Mouse (Mus musculus) mouse embryonic stem cell (cell line): Measurements from ENCODE around the gene Kctd13.
"Not testable (repeated sequence)": the region's sequence is repeated elsewhere in the genome, so short reads cannot be mapped to it uniquely, and the experiment has no call there.

Source experiments
- in situ Hi-C, 2 experiments: fragments of 300-500 bp; cut with MboI; formaldehyde crosslinking; loops; 1 replicate in 1 of 2; 3 replicates in 1 of 2; pipeline ENCODE4 v1.14.3; 2019 to 2020; ENCODE audit warnings: low sequenced_read_pairs in 2 of 2, low pct_unique_long_range_greater_than_20kb in 1 of 2, mixed read lengths in 1 of 2; ENCODE audit not compliant: unreplicated experiment in 1 of 2

The Kctd13 gene

DNA sequence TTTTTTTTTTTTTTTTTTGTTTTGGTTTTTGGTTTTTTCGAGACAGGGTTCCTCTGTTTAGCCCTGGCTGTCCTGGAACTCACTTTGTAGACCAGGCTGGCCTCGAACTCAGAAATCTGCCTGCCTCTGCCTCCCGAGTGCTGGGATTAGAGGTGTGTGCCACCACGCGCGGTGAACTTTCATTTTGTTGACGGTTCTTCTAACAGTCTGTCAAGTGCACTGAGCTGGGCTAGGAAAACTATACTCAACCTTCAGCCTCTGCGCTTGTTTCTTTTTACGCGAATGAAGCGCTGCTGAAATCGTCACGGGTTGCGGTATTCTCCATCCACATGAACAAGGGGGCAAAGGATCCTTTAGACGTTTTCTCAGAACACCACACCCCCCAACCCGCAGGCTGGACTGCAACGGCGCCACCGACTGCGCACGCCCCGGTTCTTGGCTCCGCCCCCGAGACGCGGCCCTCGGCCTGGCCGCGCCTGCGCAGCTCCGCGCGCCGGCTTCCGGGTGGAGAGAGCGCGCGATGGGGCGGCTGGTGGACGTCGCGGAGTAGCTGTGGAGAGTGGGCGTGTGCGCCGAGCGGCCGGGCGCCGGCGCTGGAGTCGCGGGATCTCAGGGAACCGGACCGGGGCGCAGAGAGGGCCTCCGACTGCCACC lies at the start of gene Kctd13:
Gene Kctd13, plus strand, starts transcription at position 496 of the 654 bp plus-strand sequence.
- in situ Hi-C loops = no loop called here

DNA sequence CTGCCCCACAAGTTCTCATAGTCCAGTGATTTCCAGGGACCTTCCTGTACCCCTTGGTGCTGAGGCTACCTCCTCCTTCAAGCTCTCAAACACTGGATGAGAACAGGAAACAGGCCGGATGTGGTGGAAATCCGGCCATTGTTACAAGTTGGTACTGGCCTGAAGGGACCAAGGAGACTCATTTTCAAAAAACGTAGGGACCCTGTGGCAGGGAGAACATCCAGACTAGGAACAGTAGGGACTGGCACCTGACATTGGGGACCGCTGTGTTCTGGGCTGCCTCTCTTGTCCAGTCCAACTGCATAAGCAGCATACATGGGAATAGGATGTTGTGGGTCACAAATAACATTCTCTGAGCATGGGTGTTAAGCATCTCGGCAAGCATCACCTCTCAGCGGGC lies 47.6 kb upstream of the Kctd13 start:
- in situ Hi-C loops = no loop called here

DNA sequence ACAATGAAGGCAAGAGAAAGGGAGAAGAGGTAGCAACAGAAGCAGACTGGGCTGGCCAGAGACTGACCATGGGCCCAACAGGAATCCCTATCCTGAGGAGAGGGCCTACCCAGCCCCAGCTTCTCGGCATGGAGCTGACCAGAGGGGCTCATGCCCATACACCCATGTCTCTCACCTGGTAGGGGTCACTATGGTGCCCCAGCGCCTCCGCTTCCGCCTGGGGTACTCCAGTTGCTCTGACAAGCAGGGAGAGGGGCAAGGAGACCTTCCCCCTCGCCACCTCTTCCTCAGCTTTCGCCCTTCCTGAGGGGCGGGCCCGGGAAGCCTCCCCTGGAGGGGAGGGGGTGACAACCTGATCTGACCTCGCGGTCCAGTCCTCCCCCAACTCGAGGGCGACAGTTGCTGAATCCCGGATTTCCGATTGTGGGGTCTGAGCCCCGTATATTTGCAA lies 44.9 kb upstream of the Kctd13 start:
- in situ Hi-C loops = no loop called here

DNA sequence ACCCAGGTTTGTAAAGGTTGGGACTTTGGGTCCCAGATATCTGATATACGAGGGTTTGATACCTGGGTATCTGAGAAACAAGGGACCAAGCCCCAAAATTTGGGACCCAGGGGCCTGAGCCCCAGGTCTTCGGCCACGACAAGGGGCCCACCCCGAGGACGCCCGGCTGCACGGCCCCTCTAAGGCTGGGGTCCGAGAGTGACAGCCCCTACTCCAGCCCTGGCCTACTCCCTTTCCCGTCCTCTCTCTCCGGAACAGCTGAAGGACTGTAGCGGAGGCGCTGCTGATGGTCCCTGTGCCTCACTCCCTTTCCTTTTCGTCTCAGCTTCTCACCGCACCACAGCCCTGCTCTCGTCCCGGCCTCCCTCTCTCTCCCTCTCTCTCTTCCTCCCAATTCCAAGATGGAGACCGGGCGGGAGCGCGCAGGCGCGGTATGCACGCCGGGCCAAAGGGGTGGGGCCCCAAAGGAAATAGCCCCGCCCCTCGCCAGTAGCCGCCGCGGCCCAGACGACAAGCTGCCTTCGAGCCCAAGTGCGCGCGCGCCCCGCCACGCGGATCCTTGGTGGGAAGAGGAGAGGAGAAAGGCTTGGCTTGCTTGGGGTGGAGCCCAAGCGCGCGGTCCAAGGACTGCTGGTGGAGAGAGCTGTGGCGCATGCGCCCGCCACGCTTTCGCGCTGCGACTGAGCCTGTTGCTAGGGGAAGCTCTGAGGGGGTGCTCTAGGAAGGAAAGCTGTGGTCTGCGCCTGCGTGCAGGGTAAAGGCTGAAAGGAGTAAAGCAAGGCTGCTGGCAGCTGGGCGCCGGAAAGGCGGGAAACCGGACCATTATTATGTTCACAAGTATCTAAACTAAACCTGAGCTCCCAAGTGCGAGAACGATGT lies 44.2 kb upstream of the Kctd13 start, which contains the start of gene Taok2:
Gene Taok2, minus strand, starts transcription at position 418 of the 879 bp plus-strand sequence.
- in situ Hi-C loops = no loop called here

DNA sequence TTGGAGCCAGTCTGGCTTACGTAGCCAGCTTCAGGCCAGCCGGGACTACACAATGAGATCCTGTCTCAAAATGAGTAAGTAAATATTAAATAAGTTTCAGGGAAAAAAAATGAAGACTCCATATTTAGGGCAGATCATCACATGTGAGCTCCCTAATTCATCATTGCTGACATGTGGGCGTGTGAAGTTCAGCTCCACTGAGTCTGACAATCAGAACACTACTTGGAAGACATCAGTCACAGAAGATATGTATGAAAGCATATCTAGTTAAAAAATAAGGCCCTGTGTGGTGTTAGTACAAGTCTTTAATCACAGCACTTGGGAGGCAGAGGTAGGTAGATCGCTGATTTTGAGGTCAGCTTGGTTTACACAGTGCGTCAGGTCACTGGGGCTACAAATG lies 41.4 kb upstream of the Kctd13 start:
- in situ Hi-C loops = no loop called here

DNA sequence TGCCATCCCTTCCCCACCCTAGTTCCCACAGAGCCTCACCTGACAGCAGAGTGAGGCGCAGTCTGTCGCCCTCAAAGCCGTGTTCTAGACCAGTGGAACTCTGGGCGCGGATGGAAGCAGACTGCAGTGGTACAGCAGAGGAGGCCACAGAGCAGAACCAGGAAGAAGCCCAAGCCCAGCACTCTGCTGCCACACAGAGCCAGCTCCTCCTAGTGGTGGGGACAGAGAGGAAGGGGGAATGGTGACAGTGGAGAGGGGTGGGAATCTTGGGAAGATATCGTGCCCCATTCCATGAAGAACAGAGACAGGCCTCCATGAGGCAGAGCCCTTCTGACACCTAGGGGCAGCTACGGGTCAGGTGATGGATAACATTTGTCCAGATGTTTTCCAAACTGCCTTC lies 39.8 kb upstream of the Kctd13 start:
- in situ Hi-C loops = no loop called here

DNA sequence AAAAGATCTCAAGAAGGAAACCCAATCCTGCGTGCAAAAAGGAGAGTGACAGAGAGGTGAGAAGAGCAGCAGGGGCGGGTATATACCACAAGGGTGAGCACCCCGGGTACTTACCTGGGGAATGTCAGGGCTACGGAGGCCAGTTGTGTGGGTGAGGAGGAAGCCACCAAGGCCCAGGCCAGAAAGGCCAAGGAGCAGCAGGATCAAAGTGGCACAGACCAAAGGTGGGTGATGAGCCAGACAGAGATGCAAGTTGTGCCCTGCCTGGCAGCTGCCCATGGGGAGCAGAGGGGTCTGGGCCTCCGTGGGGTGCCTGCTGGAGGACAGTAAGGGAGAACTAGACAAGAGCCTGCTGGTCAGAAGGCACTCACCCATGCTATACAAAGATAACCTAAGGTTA lies 31.8 kb upstream of the Kctd13 start:
- in situ Hi-C loops = no loop called here

DNA sequence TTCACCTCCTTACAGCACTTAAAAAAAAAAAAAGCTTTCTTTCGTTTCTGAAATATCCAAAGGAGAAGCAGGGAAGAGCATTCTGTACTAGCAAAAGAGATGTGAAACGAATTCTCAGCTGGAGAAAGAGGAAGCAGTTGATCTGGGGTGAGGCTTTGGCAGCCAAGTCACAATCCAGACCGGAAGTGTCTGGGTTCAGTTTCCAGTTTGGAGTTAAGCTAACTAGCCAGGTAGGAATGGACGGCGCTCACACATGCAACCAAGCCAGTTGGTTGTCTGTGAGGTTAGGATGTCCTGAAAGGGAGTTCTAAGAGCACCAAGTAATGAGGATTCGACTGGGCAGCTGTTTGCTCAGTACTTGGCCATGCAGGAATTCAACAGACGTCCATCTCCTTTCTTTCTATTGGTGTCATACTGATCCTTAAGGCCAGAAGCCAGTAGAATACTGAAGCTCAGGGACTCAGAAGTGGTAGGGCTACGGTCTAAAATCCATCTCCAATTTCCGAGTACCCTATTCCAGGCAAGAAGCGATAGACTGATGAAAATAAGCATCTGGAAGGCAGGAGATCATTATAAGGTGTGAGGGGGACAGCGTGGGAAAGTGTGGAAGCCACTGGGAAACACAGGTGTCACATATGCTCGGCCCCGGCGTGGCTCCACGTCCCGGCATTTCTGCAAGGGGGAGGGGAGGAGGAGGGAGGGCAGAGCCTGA lies 31.1 kb upstream of the Kctd13 start:
- in situ Hi-C loops = no loop called here

DNA sequence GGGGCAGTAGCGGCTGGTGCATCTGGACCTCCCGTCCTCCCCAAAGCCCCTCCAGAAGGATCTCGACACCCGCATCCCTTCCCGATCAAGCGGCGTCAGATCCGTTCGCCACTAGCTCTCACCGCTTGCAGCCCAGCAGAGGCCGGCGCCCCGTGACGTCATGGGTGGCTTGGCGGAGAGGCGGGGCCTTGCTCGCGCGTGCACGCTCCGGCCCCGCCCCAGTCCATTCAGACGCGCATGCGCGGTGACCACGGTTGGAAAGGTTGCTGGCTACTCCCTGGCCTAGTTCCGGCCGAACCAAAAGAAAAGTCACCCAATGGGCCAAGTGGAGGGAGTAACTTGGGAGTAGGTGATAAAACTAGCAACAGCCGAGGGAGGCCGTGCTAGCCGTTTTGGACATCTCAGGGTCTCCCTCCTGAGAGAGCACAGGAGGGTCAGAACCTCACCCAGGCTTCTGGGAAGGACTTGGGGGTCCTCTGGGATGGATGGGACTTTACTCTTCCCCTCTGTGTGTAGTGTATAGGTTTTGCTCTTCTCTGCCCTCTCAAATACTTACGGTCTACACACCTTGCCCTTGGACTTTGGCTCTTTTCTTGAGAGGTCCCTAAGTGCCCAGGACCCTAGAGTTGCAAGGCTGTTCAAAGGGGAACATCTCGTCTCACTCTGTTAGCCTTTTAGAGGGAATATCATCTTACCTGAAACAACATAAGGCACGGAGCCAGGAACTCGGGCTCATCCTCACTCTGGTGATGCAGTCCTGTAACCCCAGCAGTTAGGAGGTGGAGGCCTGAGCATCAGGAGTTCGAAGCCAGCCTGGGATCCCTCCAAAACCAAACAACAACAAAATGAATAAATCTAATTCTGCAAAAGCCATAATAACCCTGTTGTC lies 30.3 kb upstream of the Kctd13 start:
- in situ Hi-C loops = no loop called here

DNA sequence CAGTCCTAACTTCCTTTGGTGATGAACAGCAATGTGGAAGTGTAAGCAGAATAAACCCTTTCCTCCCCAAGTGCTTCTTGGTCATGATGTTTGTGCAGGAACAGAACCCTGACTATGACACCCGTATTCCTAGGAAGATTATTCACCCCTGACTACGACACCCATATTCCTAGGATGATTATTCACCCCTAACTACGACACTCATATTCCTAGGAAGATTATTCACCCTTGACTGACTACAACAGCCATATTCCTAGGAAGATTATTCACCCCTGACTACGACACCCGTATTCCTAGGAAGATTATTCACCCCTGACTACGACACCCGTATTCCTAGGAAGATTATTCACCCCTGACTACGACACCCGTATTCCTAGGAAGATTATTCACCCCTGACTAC lies 28.9 kb upstream of the Kctd13 start:
- in situ Hi-C loops = not testable (repeated sequence)

DNA sequence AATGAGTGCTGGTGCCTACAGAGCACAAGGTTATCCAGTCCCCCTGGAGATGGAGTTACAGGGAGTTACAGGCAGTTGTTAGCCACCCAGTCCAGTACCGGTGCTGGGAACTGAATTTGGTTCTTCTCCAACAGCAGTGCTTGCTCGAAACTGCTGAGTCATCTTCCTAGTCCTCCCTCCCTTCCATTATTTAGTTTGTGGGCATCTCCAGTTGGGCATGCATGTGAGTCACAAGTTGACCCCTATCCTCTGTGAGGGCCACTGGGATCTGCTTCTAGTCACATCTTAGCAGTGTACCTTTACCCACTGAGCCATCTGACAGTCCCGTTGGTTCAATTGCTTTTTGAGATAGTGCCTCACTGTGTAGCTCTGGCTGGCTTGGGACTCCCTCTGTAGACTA lies 23.1 kb upstream of the Kctd13 start:
- in situ Hi-C loops = no loop called here

DNA sequence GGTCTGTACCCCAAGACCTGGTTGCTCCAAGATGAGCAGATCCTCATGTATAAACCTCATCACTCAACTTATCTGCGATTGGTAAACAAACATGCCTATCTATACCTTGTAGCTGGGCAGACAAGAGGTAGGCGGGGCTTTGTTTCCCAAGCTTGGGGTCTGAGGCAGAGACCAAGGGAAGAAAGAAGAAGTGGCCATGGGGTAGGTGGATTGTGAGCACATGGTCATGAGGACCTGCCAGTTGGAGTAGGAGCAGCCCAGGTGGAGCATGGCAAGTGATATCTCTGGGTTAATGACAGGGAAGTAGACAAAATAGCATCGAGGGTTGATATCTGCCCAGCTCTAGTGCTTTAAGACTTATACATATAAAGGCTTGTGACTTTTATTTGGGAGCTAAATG lies 13.8 kb upstream of the Kctd13 start:
- in situ Hi-C loops = no loop called here

DNA sequence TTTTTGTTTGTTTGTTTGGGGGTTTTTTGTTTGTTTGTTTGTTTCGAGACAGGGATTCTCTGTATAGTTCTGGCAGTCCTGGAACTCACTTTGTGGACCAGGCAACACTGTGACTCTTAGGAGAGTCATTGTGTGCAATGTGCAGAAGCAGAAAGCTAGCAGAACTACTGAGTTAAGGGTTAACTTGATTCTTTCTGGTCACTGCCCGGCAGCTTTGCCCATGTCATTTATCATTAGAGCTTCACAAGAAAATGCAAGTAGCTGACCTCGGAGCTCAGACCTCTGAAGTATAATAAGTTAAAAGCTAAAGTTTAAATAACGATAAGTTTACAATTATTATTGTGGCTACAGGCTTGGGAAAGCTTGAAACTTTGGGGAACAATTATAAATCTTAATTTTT lies 10.3 kb upstream of the Kctd13 start:
- in situ Hi-C loops = not testable (repeated sequence)

DNA sequence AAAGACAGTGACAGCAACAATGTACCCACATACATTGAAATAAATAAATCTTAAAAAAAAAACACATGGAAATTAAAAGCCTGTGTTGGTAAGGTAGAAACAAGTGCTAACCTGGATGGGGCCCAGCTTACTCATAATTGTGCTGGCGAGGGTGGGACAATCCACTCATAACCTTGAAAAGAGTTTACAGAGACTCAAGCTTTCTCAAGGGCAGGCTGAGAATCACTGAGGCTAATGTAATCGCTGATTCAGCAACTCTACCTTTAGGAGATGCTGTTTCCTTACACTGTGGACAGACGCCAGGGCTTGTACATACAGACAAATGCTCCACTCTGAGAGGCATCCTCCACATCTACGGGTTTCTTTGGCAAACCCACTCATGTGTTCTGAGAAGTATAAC lies 8.7 kb upstream of the Kctd13 start:
- in situ Hi-C loops = no loop called here

DNA sequence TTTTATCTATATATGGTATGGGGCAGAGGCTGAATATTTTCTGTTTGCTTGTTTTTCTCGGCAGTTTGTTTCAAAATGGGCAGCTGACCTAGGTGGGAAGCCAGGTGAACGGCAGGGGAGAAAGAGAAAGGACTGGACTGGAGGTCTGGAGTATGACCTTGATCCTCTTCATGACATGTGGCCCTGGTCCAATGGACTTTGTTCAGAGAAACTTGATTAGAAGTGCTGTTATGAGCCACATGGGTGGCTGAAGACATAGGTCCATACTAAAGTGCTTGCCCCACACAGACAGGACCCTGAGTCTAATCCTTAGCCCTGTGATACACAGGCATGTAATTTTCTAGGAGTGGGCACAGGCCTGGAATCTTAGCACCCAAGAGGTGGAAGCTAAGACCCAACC lies 7.1 kb upstream of the Kctd13 start:
- in situ Hi-C loops = no loop called here

DNA sequence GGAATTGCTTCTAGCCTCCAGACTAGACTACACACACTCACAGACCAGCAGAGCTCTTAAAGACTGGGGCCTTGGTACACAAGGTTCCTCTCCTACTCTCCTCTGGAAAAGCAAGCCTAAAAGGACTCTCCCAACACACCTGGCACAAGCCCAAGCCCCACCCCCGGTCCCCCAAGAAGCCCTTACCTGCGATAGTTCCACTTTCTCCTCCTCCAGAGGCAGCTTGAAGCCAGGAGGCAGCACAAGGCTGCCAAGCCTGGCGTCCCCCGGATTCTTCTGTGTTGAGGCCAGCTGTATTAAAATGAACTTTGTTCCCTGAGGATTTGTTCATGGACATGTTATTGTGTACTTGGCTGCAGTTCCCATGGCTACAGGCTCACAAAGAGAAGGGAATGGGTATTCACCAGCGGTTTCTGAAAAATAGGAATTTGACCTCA lies 6.0 kb upstream of the Kctd13 start, which contains the start of gene Tmem219:
Gene Tmem219, minus strand, starts transcription at position 294 of the 437 bp plus-strand sequence.
- in situ Hi-C loops = no loop called here

DNA sequence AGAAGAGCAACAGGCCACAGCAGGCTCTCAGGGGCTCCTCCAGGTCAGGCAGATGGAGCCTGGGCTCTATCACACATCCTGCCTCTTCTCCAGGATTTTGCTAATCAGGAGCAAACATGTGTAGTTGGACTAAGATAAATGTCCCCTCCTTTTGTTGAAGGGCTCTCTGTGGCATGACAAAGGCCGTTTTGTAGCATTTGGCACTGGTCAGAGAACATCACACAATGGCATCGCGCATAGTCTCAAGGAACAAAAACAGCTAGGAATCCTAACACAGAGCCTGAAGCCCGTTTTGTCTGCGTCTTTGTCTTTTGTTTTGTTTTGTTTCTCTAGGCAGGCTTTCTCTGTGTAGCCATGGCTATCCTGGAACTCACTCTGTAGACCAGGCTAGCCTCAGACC lies 4.7 kb upstream of the Kctd13 start:
- in situ Hi-C loops = no loop called here

DNA sequence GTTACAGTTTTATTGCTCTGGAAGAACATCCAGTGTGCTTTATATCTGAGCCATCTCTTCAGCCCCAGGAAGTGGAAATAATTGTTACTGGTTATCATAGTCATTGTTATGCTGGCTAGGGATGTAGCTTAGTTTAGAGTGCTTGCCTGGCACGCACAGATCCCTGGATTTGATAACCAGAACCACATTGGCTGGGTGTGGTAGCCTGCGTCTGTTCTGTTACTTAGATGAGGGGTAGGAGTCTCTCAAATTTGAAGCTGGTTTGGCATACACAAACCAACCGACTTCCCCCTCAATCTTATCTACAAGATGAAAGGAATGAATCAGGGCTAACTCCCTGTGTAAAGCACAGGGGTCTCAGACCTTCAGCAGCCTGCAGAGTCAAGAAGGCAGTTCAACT lies 2.4 kb upstream of the Kctd13 start:
- in situ Hi-C loops = no loop called here
